Mouse (Mus musculus) lung, embryonic 15.5 days (tissue): ENCODE measurements around the gene Cap2. TPM values are rescaled to one million over a fixed set of nuclear protein-coding genes. Genes with fewer than 3 reads are reported as not detected.

Experiments
- ATAC-seq: fragments of 200-750 bp; cut with Nextera tagmentation; 2 replicates; pipeline ENCODE4 v1.8.0; 2017; ENCODE audit warnings: moderate number of reproducible peaks, borderline replicate concordance; ENCODE audit not compliant: low FRiP score, low TSS enrichment; ENCODE audit errors: extremely low read depth
- H3K27ac ChIP-seq: fragments of 300-500 bp; sonication (generic); 2 replicates; pipeline ENCODE4 v1.5.1; 2015; ENCODE audit warnings: moderate library complexity, mild to moderate bottlenecking, inconsistent platforms
- H3K27me3 ChIP-seq: fragments of 300-500 bp; sonication (generic); 2 replicates; pipeline ENCODE4 v1.6.1; 2015; ENCODE audit warnings: inconsistent platforms
- H3K36me3 ChIP-seq: fragments of 300-500 bp; sonication (generic); 2 replicates; pipeline ENCODE4 v1.6.1; 2015; ENCODE audit warnings: inconsistent platforms
- H3K4me1 ChIP-seq: fragments of 300-500 bp; sonication (generic); 2 replicates; pipeline ENCODE4 v1.6.1; 2015; ENCODE audit warnings: inconsistent platforms
- H3K4me2 ChIP-seq: fragments of 300-500 bp; sonication (generic); 2 replicates; pipeline ENCODE4 v1.6.1; 2015; ENCODE audit warnings: inconsistent platforms, mild to moderate bottlenecking, moderate library complexity
- H3K4me3 ChIP-seq: fragments of 300-500 bp; sonication (generic); 2 replicates; pipeline ENCODE4 v1.5.1; 2015; ENCODE audit warnings: mild to moderate bottlenecking, inconsistent platforms
- H3K9ac ChIP-seq: fragments of 300-500 bp; sonication (generic); 2 replicates; pipeline ENCODE4 v1.6.1; 2015; ENCODE audit warnings: inconsistent platforms
- H3K9me3 ChIP-seq: fragments of 300-500 bp; sonication (generic); 2 replicates; pipeline ENCODE4 v1.6.1; 2016; ENCODE audit warnings: inconsistent platforms
- WGBS: fragments of 180-500 bp; shearing (Covaris S2); methylation state at CpG from one replicate; pipeline ENCODE4 v1.1.7; 2015; 5-methylcytosine and 5-hydroxymethylcytosine counted together
- polyA plus RNA-seq: library from polyadenylated mRNA; unstranded; fragments of >200 nt; fragmentation: Nextera tagmentation; extraction: Ambion mirVana; gene quantifications from 2 replicates; pipeline ENCODE4 v1.2.1, GENCODE M21; 2015

Gene Cap2
- 10.4 and 14.4 TPM in 2 replicates for polyA plus RNA-seq

DNA sequence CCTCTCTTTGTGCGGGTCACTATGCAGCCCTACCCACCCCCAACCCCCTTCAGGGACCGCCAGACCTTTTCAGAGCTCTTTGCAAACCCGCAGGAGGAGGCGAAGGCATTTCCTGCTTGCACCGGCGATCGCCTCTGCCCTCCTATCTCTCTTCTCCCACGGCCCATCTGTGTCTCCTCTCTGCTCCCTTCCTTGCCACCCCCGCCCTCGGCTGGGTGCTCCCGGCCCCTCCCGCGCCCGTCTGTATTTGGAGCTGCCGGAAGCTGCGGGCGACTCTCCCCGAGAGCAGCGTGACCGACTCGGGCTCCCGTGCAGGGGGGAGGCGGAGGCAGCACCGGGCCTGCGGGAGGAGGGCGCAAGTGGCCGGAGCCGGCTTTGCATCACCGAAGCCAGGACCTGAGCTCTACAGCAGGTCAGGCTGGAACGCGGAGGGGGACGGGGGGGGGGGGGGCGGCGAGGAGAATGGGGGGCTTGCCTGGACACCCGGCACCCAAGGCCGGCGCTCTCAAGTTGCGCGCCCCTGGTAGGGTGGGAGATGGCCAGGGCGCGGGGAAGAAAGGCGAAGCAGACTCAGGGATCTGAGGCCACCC, at the start of gene Cap2:
TSS of gene Cap2 (plus strand) at position 49 of the 590 bp plus-strand sequence.
- under 1% methylated on average over 39 of the region's 42 CpGs for WGBS
- H3K4me2 ChIP-seq, result peak within 1 kb of the TSS; percentile 87
- H3K36me3 ChIP-seq, result no peaks in the 10 kb centered on the region
- peak within 1 kb of the TSS; percentile 52 for H3K4me3 ChIP-seq
- peak within 1 kb of the TSS; percentile 4; the same call in 1 of the 2 replicates for H3K27ac ChIP-seq
- no peaks in the 10 kb centered on the region for H3K27me3 ChIP-seq
- no peaks in the 10 kb centered on the region for H3K9me3 ChIP-seq
- ATAC-seq, result peak; percentile 81; the same call in 1 of the 2 replicates
- no peaks in the 10 kb centered on the region for H3K4me1 ChIP-seq
- H3K9ac ChIP-seq, result peak within 1 kb of the TSS; percentile 54

GRCm38 (mm10) chr13:46459546-46459945, 42.1 kb upstream of the Cap2 start:
- Histone ChIP-seq H3K27me3 (no peaks in the 10 kb centered on the region), H3K4me2 (no peak overlapping the region), H3K4me1 (no peaks in the 10 kb centered on the region), H3K9me3 (no peaks in the 10 kb centered on the region), H3K27ac (no peak overlapping the region), H3K9ac (no peak overlapping the region), H3K36me3 (no peaks in the 10 kb centered on the region), H3K4me3 (no peak overlapping the region)
- ATAC-seq, result no peak
- 86% methylated on average over 10 of the region's 10 CpGs for WGBS

- Histone ChIP-seq H3K4me2 (no peak overlapping the region), H3K4me1 (no peaks in the 10 kb centered on the region), H3K36me3 (no peaks in the 10 kb centered on the region), H3K4me3 (no peak overlapping the region), H3K9ac (no peak overlapping the region), H3K9me3 (no peaks in the 10 kb centered on the region), H3K27ac (no peak overlapping the region), H3K27me3 (no peaks in the 10 kb centered on the region)
- no peak for ATAC-seq
- WGBS, result 88% methylated on average over 4 of the region's 4 CpGs
These were observed 39.4 kb upstream of the Cap2 start for GRCm38 (mm10) chr13:46462280-46462679.

DNA sequence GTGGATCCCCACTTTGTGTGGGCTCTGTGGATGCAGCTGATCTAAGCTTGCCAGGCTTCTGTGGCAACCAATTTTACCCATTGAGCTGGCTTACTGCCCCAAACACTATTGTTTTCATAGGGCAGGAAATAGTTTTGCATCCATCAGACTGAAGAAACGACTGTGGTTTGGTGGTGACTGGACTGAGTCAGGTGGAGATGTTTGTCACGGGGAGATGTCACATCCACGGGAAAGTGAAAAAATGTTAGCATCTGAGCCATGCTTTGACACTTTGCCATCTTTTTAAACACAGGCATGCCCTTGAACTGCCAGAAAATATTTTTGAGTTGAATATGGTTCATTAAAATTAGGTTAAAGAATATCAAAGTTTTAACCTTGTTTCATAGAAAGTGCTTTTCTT, 37.9 kb upstream of the Cap2 start:
- Histone ChIP-seq H3K9ac (no peak overlapping the region), H3K36me3 (no peaks in the 10 kb centered on the region), H3K4me3 (no peak overlapping the region), H3K4me2 (no peak overlapping the region), H3K27me3 (no peaks in the 10 kb centered on the region), H3K4me1 (no peaks in the 10 kb centered on the region), H3K9me3 (no peaks in the 10 kb centered on the region), H3K27ac (no peak overlapping the region)
- 57% methylated on average over 3 of the region's 3 CpGs for WGBS
- no peak for ATAC-seq

- H3K4me2 ChIP-seq, result no peak overlapping the region
- no peaks in the 10 kb centered on the region for H3K4me1 ChIP-seq
- WGBS, result 59% methylated on average over 8 of the region's 8 CpGs
- no peak overlapping the region for H3K9ac ChIP-seq
- H3K9me3 ChIP-seq, result no peaks in the 10 kb centered on the region
- no peaks in the 10 kb centered on the region for H3K36me3 ChIP-seq
- ATAC-seq, result no peak
- no peak overlapping the region for H3K4me3 ChIP-seq
- H3K27me3 ChIP-seq, result no peaks in the 10 kb centered on the region
- no peak overlapping the region for H3K27ac ChIP-seq
These were observed 33.4 kb upstream of the Cap2 start for GRCm38 (mm10) chr13:46468251-46468650.

GRCm38 (mm10) chr13:46469536-46469935, 32.1 kb upstream of the Cap2 start:
- Histone ChIP-seq H3K27ac (no peak overlapping the region), H3K36me3 (no peaks in the 10 kb centered on the region), H3K9me3 (no peaks in the 10 kb centered on the region), H3K4me1 (no peaks in the 10 kb centered on the region), H3K4me3 (no peak overlapping the region), H3K27me3 (no peaks in the 10 kb centered on the region), H3K4me2 (no peak overlapping the region), H3K9ac (no peak overlapping the region)
- 80% methylated on average over 2 of the region's 2 CpGs for WGBS
- ATAC-seq, result no peak

- no peaks in the 10 kb centered on the region for H3K27me3 ChIP-seq
- no peak overlapping the region for H3K4me3 ChIP-seq
- no peak for ATAC-seq
- 64% methylated on average over 3 of the region's 3 CpGs for WGBS
- H3K9me3 ChIP-seq, result no peaks in the 10 kb centered on the region
- H3K4me2 ChIP-seq, result no peak overlapping the region
- no peak overlapping the region for H3K27ac ChIP-seq
- no peak overlapping the region for H3K9ac ChIP-seq
- H3K4me1 ChIP-seq, result no peaks in the 10 kb centered on the region
- no peaks in the 10 kb centered on the region for H3K36me3 ChIP-seq
These were observed 20.4 kb upstream of the Cap2 start for GRCm38 (mm10) chr13:46481271-46481670.

GRCm38 (mm10) chr13:46485605-46486004, 16.0 kb upstream of the Cap2 start:
- H3K4me3 ChIP-seq, result no peak overlapping the region
- H3K9ac ChIP-seq, result no peak overlapping the region
- peaks cover 2% of the 10 kb centered on the region; the same call in 1 of the 2 replicates for H3K4me1 ChIP-seq
- no peak overlapping the region for H3K27ac ChIP-seq
- no peaks in the 10 kb centered on the region for H3K27me3 ChIP-seq
- no peaks in the 10 kb centered on the region for H3K9me3 ChIP-seq
- no peak for ATAC-seq
- 67% methylated on average over 3 of the region's 3 CpGs for WGBS
- H3K36me3 ChIP-seq, result no peaks in the 10 kb centered on the region
- no peak overlapping the region for H3K4me2 ChIP-seq

- peaks cover 2% of the 10 kb centered on the region; the same call in 1 of the 2 replicates for H3K4me1 ChIP-seq
- no peaks in the 10 kb centered on the region for H3K36me3 ChIP-seq
- H3K27me3 ChIP-seq, result no peaks in the 10 kb centered on the region
- H3K9ac ChIP-seq, result no peak overlapping the region
- ATAC-seq, result no peak
- H3K27ac ChIP-seq, result no peak overlapping the region
- WGBS, result 62% methylated on average over 4 of the region's 4 CpGs
- H3K4me3 ChIP-seq, result no peak overlapping the region
- no peaks in the 10 kb centered on the region for H3K9me3 ChIP-seq
- H3K4me2 ChIP-seq, result no peak overlapping the region
These were observed 13.5 kb upstream of the Cap2 start for GRCm38 (mm10) chr13:46488166-46488565.

- Histone ChIP-seq H3K4me1 (peaks cover 2% of the 10 kb centered on the region; the same call in 1 of the 2 replicates), H3K4me2 (no peak overlapping the region), H3K9me3 (no peaks in the 10 kb centered on the region), H3K4me3 (no peak overlapping the region), H3K27ac (no peak overlapping the region), H3K27me3 (no peaks in the 10 kb centered on the region), H3K36me3 (no peaks in the 10 kb centered on the region), H3K9ac (no peak overlapping the region)
- 32% methylated on average over 4 of the region's 4 CpGs for WGBS
- ATAC-seq, result no peak
These were observed 11.0 kb upstream of the Cap2 start for GRCm38 (mm10) chr13:46490644-46491043.

DNA sequence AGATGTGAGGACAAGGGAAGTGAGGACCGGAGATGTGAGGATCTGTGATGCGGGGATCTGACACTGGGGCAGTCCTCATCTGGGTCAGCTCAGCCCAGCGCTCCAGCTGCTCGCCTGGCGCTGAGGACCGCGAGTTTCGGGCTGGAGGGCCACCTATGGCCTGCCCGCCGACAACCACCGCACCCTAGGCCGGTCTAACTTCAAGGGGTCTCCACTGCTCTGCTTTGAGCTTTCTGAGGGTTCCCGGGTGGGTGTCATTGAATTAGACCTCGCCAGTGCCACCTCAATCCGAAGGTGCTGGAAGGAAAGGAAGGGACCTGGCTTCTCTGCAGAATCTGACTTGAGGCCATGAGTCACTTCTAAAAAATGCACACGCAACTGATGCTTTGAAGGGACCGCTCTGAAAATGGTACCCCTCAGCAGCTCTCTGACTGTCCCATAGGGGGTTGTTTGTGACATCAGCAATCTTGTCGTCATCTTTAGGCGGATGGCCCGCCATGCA, 793 bp downstream of the Cap2 start:
- 5% methylated on average over 20 of the region's 20 CpGs for WGBS
- ATAC-seq, result peak; percentile 76; the same call in 1 of the 2 replicates
- H3K27ac ChIP-seq, result peak overlapping the region; percentile 4; the same call in 1 of the 2 replicates

GRCm38 (mm10) chr13:46507944-46508343, 6.3 kb downstream of the Cap2 start:
- no peak for ATAC-seq
- H3K9ac ChIP-seq, result no peak overlapping the region
- 64% methylated on average over 7 of the region's 7 CpGs for WGBS

More for the DNA sequence above, 793 bp downstream of the Cap2 start:
- no peaks in the 10 kb centered on the region for H3K27me3 ChIP-seq
- peak overlapping the region; percentile 52 for H3K4me3 ChIP-seq
- H3K9ac ChIP-seq, result peak overlapping the region; percentile 54
- peak overlapping the region; percentile 87 for H3K4me2 ChIP-seq
- no peaks in the 10 kb centered on the region for H3K4me1 ChIP-seq
- H3K36me3 ChIP-seq, result no peaks in the 10 kb centered on the region
- no peaks in the 10 kb centered on the region for H3K9me3 ChIP-seq

More at GRCm38 (mm10) chr13:46507944-46508343, 6.3 kb downstream of the Cap2 start:
- H3K4me1 ChIP-seq, result no peaks in the 10 kb centered on the region
- H3K4me2 ChIP-seq, result no peak overlapping the region
- H3K9me3 ChIP-seq, result no peaks in the 10 kb centered on the region; the same call in 1 of the 2 replicates
- no peaks in the 10 kb centered on the region for H3K36me3 ChIP-seq
- H3K4me3 ChIP-seq, result no peak overlapping the region
- H3K27me3 ChIP-seq, result no peaks in the 10 kb centered on the region
- no peak overlapping the region for H3K27ac ChIP-seq
